Mouse (Mus musculus): ENCODE data around the gene Vac14.

Gene Vac14

GRCm38 (mm10) chr8:110618391-110619207 lies at the start of gene Vac14:
Vac14 (plus strand) TSS chr8:110618585.
- peak; percentile 98 for DNase-seq (ENCODE audit: extremely low spot score, low spot score)

- no peak for DNase-seq (ENCODE audit: extremely low spot score, low spot score)
These were observed 25.7 kb upstream of the Vac14 start for GRCm38 (mm10) chr8:110592641-110593040.

GRCm38 (mm10) chr8:110594164-110594563 lies 24.2 kb upstream of the Vac14 start:
- no peak for DNase-seq (ENCODE audit: extremely low spot score, low spot score)

- DNase-seq (ENCODE audit: extremely low spot score, low spot score), result peak; percentile 37
These were observed 13.8 kb upstream of the Vac14 start for GRCm38 (mm10) chr8:110604556-110604955.

DNA sequence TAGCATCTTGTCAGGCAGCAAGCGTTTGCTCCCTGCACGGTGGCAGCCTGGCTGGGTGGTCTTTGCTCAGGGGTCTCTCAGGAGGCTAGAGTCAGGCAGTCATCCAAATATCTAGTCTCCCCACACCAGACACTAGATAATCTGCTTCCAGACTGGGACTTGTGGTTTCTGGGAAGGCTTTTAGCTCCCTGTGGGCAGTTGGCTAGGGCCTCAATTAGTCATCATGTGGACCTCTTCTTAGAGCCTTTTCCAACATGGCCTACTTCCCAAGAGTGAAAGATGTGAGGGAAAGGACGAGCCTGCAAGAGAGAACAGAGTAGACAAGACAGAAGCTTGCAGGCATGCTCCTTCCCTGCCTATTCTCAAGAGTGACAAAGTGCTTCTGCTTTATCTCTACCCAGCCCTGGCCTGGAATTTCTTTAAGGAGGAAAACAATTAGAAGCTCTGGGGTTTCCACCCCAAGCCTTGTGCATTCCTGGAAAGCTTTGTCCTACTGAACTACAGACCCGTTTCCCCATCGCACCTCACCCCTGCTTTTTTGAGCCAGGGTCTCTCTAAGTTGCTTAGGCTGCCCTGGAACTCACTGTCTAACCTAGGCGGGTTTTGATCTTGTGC lies 12.9 kb upstream of the Vac14 start:
- DNase-seq (ENCODE audit: extremely low spot score, low spot score), result no peak

DNA sequence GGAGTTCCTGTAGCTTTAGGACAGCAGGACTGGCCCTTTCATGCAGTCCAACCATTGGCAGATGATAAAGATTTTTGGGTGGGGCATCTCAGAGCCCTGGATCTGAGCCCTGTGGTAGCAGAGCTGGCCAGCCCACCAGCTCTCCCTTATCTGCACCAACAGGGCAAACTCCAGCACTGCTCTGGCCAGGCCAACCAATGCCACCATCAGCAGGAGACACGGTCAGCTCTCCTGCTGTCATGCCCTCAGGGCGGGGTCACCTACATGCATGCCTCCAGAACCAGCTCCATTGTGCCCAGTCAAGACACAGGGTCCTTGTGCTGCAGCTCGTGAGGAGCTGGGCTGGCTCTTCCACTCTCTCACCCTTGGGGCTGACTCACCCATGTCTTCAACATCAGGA lies 2.7 kb upstream of the Vac14 start:
- no peak for DNase-seq (ENCODE audit: extremely low spot score, low spot score)

DNA sequence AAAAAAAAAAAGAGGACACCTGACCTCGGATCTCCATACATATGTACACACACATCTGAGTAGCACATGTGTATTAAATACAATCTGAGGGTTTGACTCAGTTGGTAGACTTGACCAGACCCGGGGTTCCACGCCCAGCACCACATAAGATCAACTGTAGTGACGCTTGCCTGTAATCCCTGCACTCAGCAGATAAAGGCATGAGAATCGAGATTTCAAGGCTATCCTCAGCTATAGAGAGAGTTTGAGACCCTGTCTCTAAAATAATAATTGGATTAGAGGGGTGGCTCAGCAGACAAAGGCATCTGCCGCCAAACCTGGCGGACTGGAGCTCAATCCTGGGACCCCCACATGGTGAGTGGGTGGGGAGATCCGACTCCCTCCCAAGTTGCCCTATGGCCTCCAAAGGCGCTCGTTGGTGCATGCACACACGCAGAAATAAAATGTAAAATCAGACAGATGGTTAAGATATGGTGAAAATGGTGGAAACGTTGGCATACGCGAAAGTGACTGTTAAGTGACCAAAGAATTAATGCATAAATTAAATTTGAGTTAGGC lies 505 bp upstream of the Vac14 start:
- DNase-seq (ENCODE audit: extremely low spot score, low spot score), result no peak

GRCm38 (mm10) chr8:110619208-110619574 lies 806 bp downstream of the Vac14 start:
- no peak for DNase-seq (ENCODE audit: extremely low spot score, low spot score)

GRCm38 (mm10) chr8:110619919-110620318 lies 1.5 kb downstream of the Vac14 start:
- DNase-seq (ENCODE audit: extremely low spot score, low spot score), result no peak

DNA sequence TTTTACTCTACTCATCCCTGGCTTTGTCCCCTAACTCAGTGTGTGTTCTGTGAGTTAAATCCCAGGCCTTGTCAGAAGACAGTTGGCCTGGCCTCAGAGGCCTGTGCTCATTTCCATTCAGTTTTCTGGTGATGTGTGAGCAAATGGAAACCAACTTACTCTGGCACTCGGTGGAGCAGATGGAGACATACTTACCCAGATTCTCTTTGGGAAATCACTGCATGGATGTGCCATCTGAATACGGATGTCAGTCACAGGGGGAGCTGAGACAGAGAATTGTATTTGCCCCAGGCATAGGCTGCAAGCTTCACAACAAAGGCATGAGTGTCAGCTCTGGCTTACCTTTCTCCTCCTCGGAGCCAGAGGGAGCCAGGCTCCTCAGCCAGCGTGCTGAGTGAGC lies 8.0 kb downstream of the Vac14 start:
- DNase-seq (ENCODE audit: extremely low spot score, low spot score), result no peak

GRCm38 (mm10) chr8:110629245-110630063 lies 11.1 kb downstream of the Vac14 start:
- DNase-seq (ENCODE audit: extremely low spot score, low spot score), result peak; percentile 49

DNA sequence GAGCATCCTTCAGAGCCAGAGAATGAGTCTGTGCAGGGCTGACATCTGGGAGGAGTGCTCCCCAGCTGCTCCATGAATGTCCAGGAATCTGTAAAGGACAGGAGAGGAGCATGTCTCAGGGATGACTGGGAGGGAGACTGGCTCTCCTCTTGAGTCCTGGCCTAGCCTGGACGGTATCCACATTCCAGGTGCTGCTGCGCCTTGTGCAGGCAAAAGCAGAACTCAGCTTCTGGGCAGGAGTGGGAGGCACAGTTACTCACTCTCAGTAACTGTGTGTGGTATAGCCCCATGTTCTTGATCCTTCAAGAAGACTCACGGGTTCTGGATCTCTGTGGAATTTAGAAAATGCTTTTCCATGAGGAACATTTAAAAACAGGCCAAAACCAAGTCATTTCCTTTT lies 11.7 kb downstream of the Vac14 start:
- no peak for DNase-seq (ENCODE audit: extremely low spot score, low spot score)

DNA sequence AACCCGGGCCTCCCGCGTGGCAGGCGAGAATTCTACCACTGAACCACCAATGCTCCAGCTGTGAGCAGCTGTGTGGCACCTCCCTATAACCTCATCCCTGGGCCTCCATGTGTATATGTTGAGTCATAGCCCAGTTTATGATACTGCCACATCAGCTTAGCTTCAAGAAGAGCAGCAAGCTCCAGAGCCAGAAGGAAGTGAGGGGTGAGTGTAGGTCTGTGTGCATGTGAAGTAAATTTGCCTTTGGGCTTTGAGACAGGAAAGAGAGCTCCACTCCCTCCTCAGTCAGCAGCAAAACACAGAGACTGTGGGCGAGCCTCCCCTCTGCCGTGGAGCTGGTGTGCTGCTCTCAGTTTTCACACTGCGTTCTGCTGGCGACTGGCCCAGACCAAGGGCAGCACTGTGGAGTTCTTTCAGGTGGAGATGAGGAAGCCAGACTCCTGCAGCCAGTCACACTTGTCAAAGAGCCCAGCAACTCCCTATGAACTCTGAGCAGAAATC lies 12.2 kb downstream of the Vac14 start:
- no peak for DNase-seq (ENCODE audit: extremely low spot score, low spot score)

GRCm38 (mm10) chr8:110631201-110631600 lies 12.8 kb downstream of the Vac14 start:
- no peak for DNase-seq (ENCODE audit: extremely low spot score, low spot score)

DNA sequence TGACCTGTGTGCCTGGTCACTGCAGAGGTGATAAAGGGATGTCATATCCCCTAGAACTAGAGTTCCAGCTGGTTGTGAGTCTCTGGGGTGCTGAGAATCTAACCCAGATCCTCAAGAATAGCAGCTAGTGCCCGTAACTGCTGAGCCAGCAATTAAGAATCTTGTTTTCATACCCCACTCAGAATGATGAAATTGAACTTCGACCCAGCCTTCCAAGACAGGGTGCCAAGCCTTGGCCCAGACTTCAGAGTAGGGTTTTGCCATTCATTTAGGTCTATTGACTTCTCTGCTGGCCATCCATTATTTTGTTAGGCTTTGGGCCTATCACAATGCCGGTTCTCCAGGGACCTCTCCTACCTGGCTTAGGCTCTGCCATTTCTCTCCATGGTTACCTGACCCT lies 15.4 kb downstream of the Vac14 start:
- DNase-seq (ENCODE audit: extremely low spot score, low spot score), result no peak

GRCm38 (mm10) chr8:110636182-110636581 lies 17.8 kb downstream of the Vac14 start:
- no peak for DNase-seq (ENCODE audit: extremely low spot score, low spot score)

DNA sequence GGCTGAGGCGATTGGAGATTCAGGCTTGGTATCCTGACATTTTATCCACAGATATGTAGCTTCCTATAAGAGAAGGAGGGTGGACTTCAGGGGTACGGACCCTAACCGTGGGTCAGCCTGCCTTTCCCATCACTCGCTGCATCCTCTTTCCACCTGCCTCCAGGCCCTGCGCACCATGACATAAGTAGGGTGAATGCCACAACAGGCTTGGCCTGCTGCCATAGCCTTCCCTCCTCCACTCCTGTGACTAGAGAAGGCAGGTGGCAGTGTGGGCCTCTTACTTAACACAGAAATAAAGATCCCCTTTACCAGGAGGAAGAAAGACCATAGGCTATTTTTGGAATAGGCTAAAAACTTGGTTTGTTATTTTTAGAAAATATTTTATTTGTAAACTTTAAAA lies 23.9 kb downstream of the Vac14 start:
- DNase-seq (ENCODE audit: extremely low spot score, low spot score), result no peak

- DNase-seq (ENCODE audit: extremely low spot score, low spot score), result no peak
These were observed 24.8 kb downstream of the Vac14 start for GRCm38 (mm10) chr8:110643177-110643576.

GRCm38 (mm10) chr8:110644422-110644821 lies 26.0 kb downstream of the Vac14 start:
- no peak for DNase-seq (ENCODE audit: extremely low spot score, low spot score)

GRCm38 (mm10) chr8:110644901-110645300 lies 26.5 kb downstream of the Vac14 start:
- DNase-seq (ENCODE audit: extremely low spot score, low spot score), result no peak

- no peak for DNase-seq (ENCODE audit: extremely low spot score, low spot score)
These were observed 27.0 kb downstream of the Vac14 start for GRCm38 (mm10) chr8:110645340-110645739.

DNA sequence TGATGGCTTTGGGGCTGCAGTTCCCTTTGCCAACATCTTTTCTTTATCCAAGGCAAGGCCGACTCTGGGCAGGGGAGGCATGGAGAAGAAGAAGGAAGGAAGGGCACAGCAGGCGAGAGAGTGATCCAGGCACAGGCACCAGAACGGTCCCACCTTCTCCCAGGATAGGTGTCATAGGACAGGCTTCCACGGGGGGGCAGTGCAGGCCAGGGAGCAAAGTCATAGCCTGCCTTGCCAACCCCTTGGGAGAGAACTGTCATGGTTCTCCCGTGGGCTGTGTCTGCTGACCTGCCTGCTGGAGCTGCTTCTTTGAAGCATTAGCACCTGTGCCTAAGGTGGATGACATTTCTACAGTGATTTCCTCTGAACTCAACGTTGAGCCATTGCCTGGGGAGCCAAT lies 27.7 kb downstream of the Vac14 start:
- DNase-seq (ENCODE audit: extremely low spot score, low spot score), result peak; percentile 50

Data from neural tube, embryonic 10.5 days (tissue).